Mouse (Mus musculus) hindbrain, embryonic 13.5 days (tissue): ENCODE measurements at regions not wholly inside any gene's neighbourhood (a gene's known extent, or its start where the extent isn't known, plus 50 kb on each side); places are given as distances from the start of the nearest gene placed in this dataset.

Source experiments
- ATAC-seq: fragments of 200-750 bp; cut with Nextera tagmentation; 2 replicates; pipeline ENCODE4 v1.8.0; 2017; ENCODE audit warnings: moderate TSS enrichment; ENCODE audit not compliant: low FRiP score
- H3K27ac ChIP-seq: fragments of 300-500 bp; sonication (generic); 2 replicates; pipeline ENCODE4 v1.5.1; 2015; ENCODE audit warnings: inconsistent platforms, mild to moderate bottlenecking, moderate library complexity
- H3K27me3 ChIP-seq: fragments of 300-500 bp; sonication (generic); 2 replicates; pipeline ENCODE4 v1.6.1; 2015; ENCODE audit warnings: mild to moderate bottlenecking, inconsistent platforms
- H3K36me3 ChIP-seq: fragments of 300-500 bp; sonication (generic); 2 replicates; pipeline ENCODE4 v1.6.1; 2015; ENCODE audit warnings: mild to moderate bottlenecking, inconsistent platforms
- H3K4me1 ChIP-seq: fragments of 300-500 bp; sonication (generic); replicated peaks from 2 replicates; pipeline ENCODE4 v1.6.1; 2015; ENCODE audit warnings: inconsistent platforms
- H3K4me2 ChIP-seq: fragments of 300-500 bp; sonication (generic); 2 replicates; pipeline ENCODE4 v1.6.1; 2015; ENCODE audit warnings: inconsistent platforms, mild to moderate bottlenecking, moderate library complexity
- H3K4me3 ChIP-seq: fragments of 300-500 bp; sonication (generic); 2 replicates; pipeline ENCODE4 v1.5.1; 2015; ENCODE audit warnings: mild to moderate bottlenecking, inconsistent platforms
- H3K9ac ChIP-seq: fragments of 300-500 bp; sonication (generic); 2 replicates; pipeline ENCODE4 v1.6.1; 2015; ENCODE audit warnings: mild to moderate bottlenecking, inconsistent platforms
- H3K9me3 ChIP-seq: fragments of 300-500 bp; sonication (generic); 2 replicates; pipeline ENCODE4 v1.6.1; 2016; ENCODE audit warnings: inconsistent platforms
- WGBS: fragments of 180-500 bp; shearing (Covaris S2); methylation state at CpG from one replicate; pipeline ENCODE4 v1.1.7; 2015; 5-methylcytosine and 5-hydroxymethylcytosine counted together

DNA sequence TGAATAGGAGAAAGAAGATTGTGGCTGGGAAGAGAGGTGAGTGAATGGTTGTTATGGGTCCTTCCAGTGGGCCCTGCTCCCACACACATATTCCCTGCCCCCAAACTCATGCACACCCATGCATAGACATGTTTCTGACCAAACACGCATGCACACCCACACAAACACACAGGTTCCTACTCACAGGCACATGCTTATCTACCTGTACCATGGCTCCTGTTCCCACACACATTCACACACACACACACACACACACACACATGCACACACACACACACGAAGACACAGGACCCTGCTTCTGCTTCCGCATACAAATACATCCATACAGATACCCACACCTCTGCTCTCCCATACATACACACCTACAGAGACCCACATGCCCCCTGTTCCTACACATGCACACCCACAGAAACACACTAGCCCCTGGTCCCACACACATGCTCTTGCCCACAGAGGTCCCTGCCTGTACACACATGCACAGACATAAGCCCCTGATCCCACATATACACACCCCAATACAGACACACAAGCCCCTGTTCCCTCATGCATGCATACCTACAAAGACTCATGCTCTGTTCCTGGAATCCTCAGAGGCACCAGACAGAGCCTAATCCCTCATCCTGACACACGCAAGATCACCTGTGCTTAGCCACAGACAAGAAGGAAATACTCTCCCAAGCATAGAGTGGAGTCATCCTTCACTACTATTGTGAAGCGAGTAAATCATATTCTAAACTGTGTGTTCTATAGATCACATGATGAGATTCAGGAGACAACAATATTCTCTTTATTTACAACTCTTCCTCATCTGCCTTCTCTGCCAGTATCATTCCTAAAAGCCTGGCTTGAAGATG is 100.1 kb downstream of the Mycn start:
- H3K9ac ChIP-seq: peak overlapping the region; percentile 13; the same call in 1 of the 2 replicates
- no peak overlapping the region for H3K4me2 ChIP-seq
- peaks cover 20% of the 10 kb centered on the region for H3K4me1 ChIP-seq
- WGBS: 77% methylated on average over 5 of the region's 5 CpGs
- H3K36me3 ChIP-seq: no peaks in the 10 kb centered on the region
- H3K27me3 ChIP-seq: peaks cover 5% of the 10 kb centered on the region; the same call in 1 of the 2 replicates
- no peak overlapping the region for H3K4me3 ChIP-seq
- H3K9me3 ChIP-seq: no peaks in the 10 kb centered on the region
- 0 out of 2 replicates have a peak overlapping the region, but pooled peaks have one; percentile 3 for H3K27ac ChIP-seq
- peak; percentile 57; the same call in 1 of the 2 replicates for ATAC-seq

GRCm38 (mm10) chr12:12840661-12841384 is 100.9 kb downstream of the Mycn start:
- no peak for ATAC-seq
- peaks cover 20% of the 10 kb centered on the region for H3K4me1 ChIP-seq
- peaks cover 5% of the 10 kb centered on the region; the same call in 1 of the 2 replicates for H3K27me3 ChIP-seq
- H3K9ac ChIP-seq: no peak overlapping the region
- H3K9me3 ChIP-seq: no peaks in the 10 kb centered on the region
- peak overlapping the region; percentile 31 for H3K4me2 ChIP-seq
- no peaks in the 10 kb centered on the region for H3K36me3 ChIP-seq
- H3K27ac ChIP-seq: no peak overlapping the region
- WGBS: 18% methylated on average over 17 of the region's 17 CpGs
- H3K4me3 ChIP-seq: no peak overlapping the region

DNA sequence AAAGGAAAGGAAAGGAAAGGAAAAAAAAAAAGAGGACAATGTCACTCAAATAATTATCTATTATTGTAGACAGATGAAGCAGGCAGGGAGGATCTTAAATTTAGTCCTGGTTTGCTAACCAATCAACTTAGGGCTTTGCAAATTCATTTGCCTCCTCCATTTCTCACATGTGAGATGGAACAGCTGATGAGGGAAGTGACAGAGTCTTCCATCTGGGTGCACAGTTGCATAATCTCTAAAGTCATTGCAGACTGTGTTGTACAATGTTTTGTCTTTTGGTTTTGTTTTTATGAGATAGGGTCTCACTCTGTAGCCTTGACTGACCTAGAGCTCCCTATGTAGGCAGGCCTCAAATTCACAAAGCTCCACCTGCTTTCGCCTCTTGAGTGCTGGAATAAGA is 103.9 kb downstream of the Mycn start:
- no peak for ATAC-seq
- Histone ChIP-seq H3K9ac (no peak overlapping the region), H3K27ac (no peak overlapping the region), H3K4me3 (no peak overlapping the region), H3K27me3 (peaks cover 5% of the 10 kb centered on the region; the same call in 1 of the 2 replicates), H3K36me3 (no peaks in the 10 kb centered on the region), H3K4me1 (peaks cover 20% of the 10 kb centered on the region), H3K4me2 (no peak overlapping the region), H3K9me3 (no peaks in the 10 kb centered on the region)
- WGBS: 93% methylated on average over 1 of the region's 1 CpGs

DNA sequence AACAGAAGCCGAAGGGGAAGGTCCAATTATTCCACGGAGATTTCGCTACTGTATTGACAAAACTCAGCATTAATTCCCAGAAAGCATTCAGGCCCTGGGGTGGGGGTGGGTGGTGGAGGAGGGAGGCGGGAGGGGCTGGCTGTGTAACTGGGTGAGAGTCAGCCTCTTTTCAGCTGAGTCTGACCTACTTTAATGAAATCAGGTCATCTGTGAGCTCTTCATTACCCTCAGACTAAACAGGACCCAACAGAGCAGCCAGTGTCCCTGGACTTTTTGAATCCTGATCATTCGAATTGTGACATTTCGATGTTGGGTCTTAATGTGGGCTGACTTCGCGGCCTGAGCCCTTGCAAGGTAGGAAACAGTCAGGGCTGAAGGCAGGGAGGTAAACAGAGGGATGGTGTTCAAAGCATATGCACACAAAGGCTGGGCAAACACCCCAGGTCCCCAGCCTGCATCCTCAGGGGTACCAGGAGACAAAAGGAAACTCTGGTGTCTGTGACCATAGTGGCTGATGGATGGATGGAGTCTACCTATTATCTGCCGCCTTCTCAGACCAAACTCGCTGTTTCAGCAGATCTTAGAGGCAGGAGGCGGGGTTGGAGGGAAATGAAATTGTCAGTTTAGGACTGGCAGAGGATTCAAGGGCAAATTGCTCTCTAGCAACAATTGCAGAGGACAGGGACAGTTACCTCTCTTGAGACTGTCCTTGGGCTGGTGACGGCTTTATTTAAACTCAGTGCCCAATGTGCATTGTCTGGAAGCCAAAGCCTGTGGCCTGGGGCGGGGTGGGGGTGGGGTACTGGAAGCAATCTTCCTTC is 113.7 kb downstream of the Mycn start:
- Histone ChIP-seq H3K27me3 (no peaks in the 10 kb centered on the region), H3K36me3 (no peaks in the 10 kb centered on the region), H3K27ac (peak overlapping the region; percentile 74), H3K9ac (0 out of 2 replicates have a peak overlapping the region, but pooled peaks have one; percentile 36), H3K4me2 (no peak overlapping the region), H3K4me1 (peaks cover 21% of the 10 kb centered on the region), H3K9me3 (no peaks in the 10 kb centered on the region), H3K4me3 (no peak overlapping the region)
- peak; percentile 65 for ATAC-seq
- 25% methylated on average over 13 of the region's 13 CpGs for WGBS

DNA sequence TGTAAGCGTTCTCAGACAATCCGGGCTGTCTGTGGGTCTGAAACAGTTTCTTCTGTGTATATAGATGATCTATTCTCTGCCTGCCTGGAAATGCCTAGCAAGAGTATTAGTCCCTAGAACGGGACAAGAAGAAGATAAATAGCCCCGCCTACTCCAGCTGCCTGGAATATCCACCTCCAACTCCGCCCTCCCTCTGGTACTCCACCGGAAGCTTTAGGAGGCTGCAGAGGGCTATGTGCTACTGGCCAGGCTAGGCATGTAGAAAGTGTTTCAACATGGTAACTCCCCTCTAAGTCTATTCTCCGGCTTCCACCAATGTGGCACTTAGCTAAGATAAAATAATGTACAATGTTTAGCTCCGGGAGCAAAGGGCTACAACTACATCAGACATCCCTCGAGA is 114.3 kb downstream of the Mycn start:
- Histone ChIP-seq H3K36me3 (no peaks in the 10 kb centered on the region), H3K4me3 (no peak overlapping the region), H3K9me3 (no peaks in the 10 kb centered on the region), H3K9ac (no peak overlapping the region), H3K27me3 (no peaks in the 10 kb centered on the region), H3K4me2 (no peak overlapping the region), H3K4me1 (peaks cover 21% of the 10 kb centered on the region), H3K27ac (peak overlapping the region; percentile 74)
- 48% methylated on average over 9 of the region's 9 CpGs for WGBS
- peak; percentile 58; the same call in 1 of the 2 replicates for ATAC-seq

DNA sequence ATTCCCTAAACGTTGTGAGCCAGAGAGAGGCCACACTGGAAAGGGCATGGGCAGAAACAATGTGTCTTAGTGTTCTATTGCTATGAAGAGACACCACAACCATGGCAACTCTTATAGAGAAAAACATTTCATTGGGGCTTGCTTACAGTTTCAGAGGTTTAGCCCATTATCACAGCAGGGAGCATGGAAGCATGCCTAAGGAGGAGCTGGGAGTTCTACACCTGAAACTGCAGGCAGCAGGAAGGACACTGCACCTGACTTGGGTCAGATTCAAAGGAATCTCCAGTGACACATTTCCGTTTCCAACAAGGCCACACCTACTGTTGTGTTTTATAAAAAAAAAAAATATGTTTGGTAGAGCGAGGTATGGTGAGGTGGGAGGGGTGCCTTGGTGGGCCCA is 115.3 kb downstream of the Mycn start:
- Histone ChIP-seq H3K9ac (no peak overlapping the region), H3K27me3 (no peaks in the 10 kb centered on the region), H3K9me3 (no peaks in the 10 kb centered on the region), H3K4me1 (peaks cover 21% of the 10 kb centered on the region), H3K4me2 (no peak overlapping the region), H3K27ac (0 out of 2 replicates have a peak overlapping the region, but pooled peaks have one; percentile 74), H3K4me3 (no peak overlapping the region), H3K36me3 (no peaks in the 10 kb centered on the region)
- 67% methylated on average over 3 of the region's 3 CpGs for WGBS
- no peak for ATAC-seq

GRCm38 (mm10) chr12:12825842-12826241 is 115.9 kb downstream of the Mycn start:
- H3K36me3 ChIP-seq: no peaks in the 10 kb centered on the region
- no peak overlapping the region for H3K27ac ChIP-seq
- no peaks in the 10 kb centered on the region for H3K27me3 ChIP-seq
- no peak overlapping the region for H3K4me3 ChIP-seq
- H3K4me2 ChIP-seq: no peak overlapping the region
- H3K4me1 ChIP-seq: peaks cover 21% of the 10 kb centered on the region
- 80% methylated on average over 5 of the region's 5 CpGs for WGBS
- ATAC-seq: no peak
- no peaks in the 10 kb centered on the region for H3K9me3 ChIP-seq
- H3K9ac ChIP-seq: no peak overlapping the region

GRCm38 (mm10) chr12:12821473-12821872 is 120.2 kb downstream of the Mycn start:
- ATAC-seq: 0 out of 2 replicates have a peak, but pooled peaks have one; percentile 5
- H3K4me2 ChIP-seq: no peak overlapping the region
- H3K9ac ChIP-seq: no peak overlapping the region
- no peak overlapping the region for H3K27ac ChIP-seq
- no peaks in the 10 kb centered on the region for H3K27me3 ChIP-seq
- no peak overlapping the region for H3K4me3 ChIP-seq
- 68% methylated on average over 7 of the region's 7 CpGs for WGBS
- H3K9me3 ChIP-seq: no peaks in the 10 kb centered on the region
- H3K36me3 ChIP-seq: no peaks in the 10 kb centered on the region
- no peaks in the 10 kb centered on the region for H3K4me1 ChIP-seq

DNA sequence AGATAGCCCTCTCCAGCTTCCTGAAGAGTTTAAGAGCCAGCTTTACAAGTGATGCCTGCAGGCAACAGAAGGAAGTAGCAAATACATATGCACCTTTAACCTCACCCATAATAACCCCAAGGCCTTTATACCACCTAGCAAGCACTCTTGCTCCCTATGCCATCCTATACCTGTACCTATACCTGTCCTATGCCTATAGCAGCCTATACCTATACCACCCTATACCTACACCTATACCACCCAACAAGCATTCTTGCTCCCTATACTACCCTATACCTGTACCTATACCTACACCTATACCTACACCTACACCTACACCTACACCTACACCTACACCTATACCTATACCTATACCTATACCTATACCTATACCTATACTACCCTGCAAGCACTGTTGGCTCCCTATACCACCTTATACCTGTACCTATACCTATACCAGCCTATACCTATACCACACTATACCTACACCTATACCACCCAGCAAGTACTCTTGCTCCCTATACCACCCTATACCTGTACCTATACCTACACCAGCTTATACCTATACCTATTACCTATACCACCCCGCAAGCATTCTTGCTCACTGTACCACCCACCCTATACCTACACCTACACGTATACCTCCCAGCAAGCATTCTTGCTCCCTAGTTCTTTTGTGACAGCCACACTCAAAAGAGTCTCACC is 120.9 kb downstream of the Mycn start:
- H3K27me3 ChIP-seq: no peaks in the 10 kb centered on the region
- no peak overlapping the region for H3K4me3 ChIP-seq
- no peak overlapping the region for H3K27ac ChIP-seq
- no peak overlapping the region for H3K9ac ChIP-seq
- H3K9me3 ChIP-seq: no peaks in the 10 kb centered on the region
- H3K4me2 ChIP-seq: no peak overlapping the region
- peak; percentile 47; the same call in 1 of the 2 replicates for ATAC-seq
- WGBS: 87% methylated on average over 2 of the region's 2 CpGs
- no peaks in the 10 kb centered on the region for H3K36me3 ChIP-seq
- no peaks in the 10 kb centered on the region for H3K4me1 ChIP-seq

- WGBS: 76% methylated on average over 5 of the region's 5 CpGs
- no peak overlapping the region for H3K4me2 ChIP-seq
- no peaks in the 10 kb centered on the region for H3K4me1 ChIP-seq
- no peak overlapping the region for H3K27ac ChIP-seq
- no peak overlapping the region for H3K9ac ChIP-seq
- H3K27me3 ChIP-seq: no peaks in the 10 kb centered on the region
- no peaks in the 10 kb centered on the region for H3K36me3 ChIP-seq
- no peaks in the 10 kb centered on the region for H3K9me3 ChIP-seq
- no peak overlapping the region for H3K4me3 ChIP-seq
- no peak for ATAC-seq
These were observed 122.0 kb downstream of the Mycn start for GRCm38 (mm10) chr12:12819746-12820145.

DNA sequence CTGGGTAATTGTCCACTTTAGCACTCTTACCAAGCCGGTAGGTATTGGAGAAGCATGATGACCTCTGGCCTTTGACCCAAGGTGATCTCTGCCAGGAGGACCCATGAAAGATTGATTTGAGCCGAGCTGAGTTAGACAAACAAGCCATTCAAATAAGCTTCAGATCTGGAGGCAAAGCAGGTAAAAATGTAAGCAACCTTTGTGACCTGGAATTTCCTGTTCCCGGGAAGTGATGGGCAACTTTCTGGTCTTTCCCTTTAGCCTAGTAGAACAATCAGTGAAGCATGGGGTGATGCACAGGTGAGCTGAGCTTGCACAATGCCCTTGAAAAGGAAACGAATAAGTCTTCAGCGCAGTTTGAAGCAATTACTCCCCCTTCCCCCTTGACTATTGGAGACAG is 127.0 kb downstream of the Mycn start:
- Histone ChIP-seq H3K36me3 (no peaks in the 10 kb centered on the region), H3K9ac (no peak overlapping the region), H3K4me1 (peaks cover 24% of the 10 kb centered on the region), H3K4me2 (no peak overlapping the region), H3K27ac (no peak overlapping the region), H3K27me3 (no peaks in the 10 kb centered on the region), H3K9me3 (no peaks in the 10 kb centered on the region), H3K4me3 (no peak overlapping the region)
- 64% methylated on average over 5 of the region's 5 CpGs for WGBS
- no peak for ATAC-seq
